14 mouse cellular contexts compared by ENCODE assay signal in the genomic region with DNA sequence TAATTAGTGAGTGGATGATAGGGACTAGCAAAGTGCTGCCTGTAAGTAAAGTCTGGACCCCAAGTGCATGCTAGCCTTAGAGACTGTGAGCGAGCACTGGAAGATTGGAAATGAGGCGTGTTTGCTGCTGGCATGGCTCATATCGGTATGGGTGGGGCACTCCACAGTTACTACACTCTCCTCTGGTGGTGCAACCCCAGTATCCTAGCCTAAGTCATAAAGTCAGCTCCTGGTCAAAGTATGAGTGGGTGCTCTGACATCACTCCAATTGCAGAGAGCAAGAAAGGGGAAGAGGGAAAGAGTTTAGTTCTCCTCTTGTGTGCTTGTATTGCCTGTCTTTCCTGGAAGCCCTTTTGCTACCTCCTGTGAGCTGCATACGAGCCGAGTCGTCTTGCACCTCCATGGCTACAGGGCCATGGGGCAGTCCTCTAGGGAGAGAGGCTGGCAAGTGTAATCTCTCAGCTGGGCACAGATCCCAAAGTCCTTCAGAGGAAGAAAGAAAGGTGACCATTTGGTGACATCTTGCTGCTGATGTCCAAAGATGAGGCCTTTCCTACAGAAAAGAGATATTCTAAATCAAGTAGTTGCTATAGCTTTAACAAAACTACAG.
DNase-seq lines count a peak whose midpoint lies in the region; ATAC-seq lines count a peak whose summit lies in the region.
"Had no signal": no experiment of that assay in that cellular context is flagged by ENCODE, and none has a peak within 500 bp of the region (broad histone marks: within the 10 kb centered on the region; RNA-seq: fewer than 3 reads in every experiment).

No protein-coding gene starts in this region.

- peak; percentile 77 for DNase-seq in heart, adult 11 months
- DNase-seq in heart, adult 9 months (ENCODE audit: low spot score in 2 of 2), result no peak
- DNase-seq in NIH3T3 (ENCODE audit: low read depth), result peak; percentile 14
- no peak for DNase-seq in neural tube, embryonic 10.5 days (ENCODE audit: extremely low spot score, low spot score)
- DNase-seq: embryo, embryonic 11 days; right cerebral cortex, postnatal 25 days; thymus, postnatal 14 days had no signal

- ATAC-seq in common myeloid progenitor, adult 5-6 weeks (replicated peaks; ENCODE audit: low read depth, poor library complexity, severe bottlenecking), result peak; percentile 69
- peak; percentile 93 for ATAC-seq in megakaryocyte, adult 5-6 weeks (ENCODE audit: poor library complexity, severe bottlenecking)
- ATAC-seq in erythroblast, adult 5-6 weeks (replicated peaks; ENCODE audit: low FRiP score, poor library complexity, severe bottlenecking), result no peak
- ATAC-seq: activated CD4-positive, CD25-positive, alpha-beta regulatory T cell, adult 4 months; CD4-positive, CD25-positive, alpha-beta regulatory T cell, adult 4 months; forebrain, embryonic 16.5 days; liver, embryonic 12.5 days had no signal

Comparison
In these comparisons a context has a peak if more than half of its experiments do, and no peak if none do; other contexts are left out.
1. DNase-seq: peak in heart, adult 11 months (single experiment) and NIH3T3 (single experiment); none in heart, adult 9 months (0 of 2) and neural tube, embryonic 10.5 days (single experiment).